Mouse (Mus musculus) myocyte (in vitro differentiated cells): ENCODE data around the gene Tbx6.

Experiments used
- CEBPB ChIP-seq: IDR thresholded peaks from 2 replicates; pipeline ENCODE4 v1.6.1; 2011; ENCODE audit warnings: mild to moderate bottlenecking, moderate library complexity; ENCODE audit not compliant: poor library complexity, insufficient read depth, severe bottlenecking
- E2F4 ChIP-seq: IDR thresholded peaks from one replicate; pipeline ENCODE4 v1.6.1; 2011; ENCODE audit warnings: mild to moderate bottlenecking, control low read depth, moderate library complexity; ENCODE audit not compliant: insufficient read depth
- POLR2A ChIP-seq: IDR thresholded peaks from one replicate; pipeline ENCODE4 v1.6.1; 2011; ENCODE audit warnings: low read depth, mild to moderate bottlenecking, control low read depth, moderate library complexity; ENCODE audit not compliant: insufficient read length
- POLR2AphosphoS2 ChIP-seq: IDR thresholded peaks from one replicate; pipeline ENCODE4 v1.6.1; 2011; ENCODE audit warnings: low read depth, control low read depth; ENCODE audit not compliant: insufficient read length
- TCF12 ChIP-seq: IDR thresholded peaks from one replicate; pipeline ENCODE4 v1.6.1; 2011; ENCODE audit warnings: mild to moderate bottlenecking, control low read depth; ENCODE audit not compliant: poor library complexity, insufficient read depth, severe bottlenecking

GRCm38 (mm10) chr7:126775978-126776234 lies 5.4 kb upstream of the Tbx6 start:
- TF ChIP-seq POLR2A, result no peak
- TF ChIP-seq POLR2AphosphoS2, result peak; percentile 66
- TF ChIP-seq E2F4, result no peak
- TF ChIP-seq CEBPB, result no peak
- no peak for TF ChIP-seq TCF12
